Mouse (Mus musculus) embryo, embryonic 10.5 days (tissue): Measurements from ENCODE around the gene Med24.
"Not testable (repeated sequence)": the region's sequence is repeated elsewhere in the genome, so short reads cannot be mapped to it uniquely, and the experiment has no call there.

Experiments used
- DNase-seq: peaks from one replicate; pipeline ENCODE4 v3.0.0-alpha.2; 2015; ENCODE audit warnings: low spot score

Gene Med24

DNA sequence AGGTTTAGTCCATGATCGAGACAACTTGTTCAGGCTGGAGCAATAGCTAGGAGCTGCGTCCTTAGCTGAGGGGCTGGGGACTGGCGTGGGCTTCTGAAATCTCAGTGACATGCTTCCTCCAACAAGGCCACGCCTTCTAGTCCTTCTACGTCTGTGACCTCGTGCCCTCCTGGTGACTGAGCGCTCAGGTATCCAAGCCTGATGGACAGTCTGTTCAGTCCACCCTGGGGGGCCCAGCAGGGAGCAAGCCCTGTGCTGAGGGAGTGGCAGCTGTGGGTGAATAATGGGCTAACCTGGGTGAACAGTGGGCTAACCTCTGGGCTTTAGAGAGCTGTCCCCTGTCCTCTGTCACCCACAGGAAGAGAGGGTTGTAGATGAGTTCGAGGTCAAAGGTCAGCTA lies 41.2 kb downstream of the Med24 start:
- no peak for DNase-seq

DNA sequence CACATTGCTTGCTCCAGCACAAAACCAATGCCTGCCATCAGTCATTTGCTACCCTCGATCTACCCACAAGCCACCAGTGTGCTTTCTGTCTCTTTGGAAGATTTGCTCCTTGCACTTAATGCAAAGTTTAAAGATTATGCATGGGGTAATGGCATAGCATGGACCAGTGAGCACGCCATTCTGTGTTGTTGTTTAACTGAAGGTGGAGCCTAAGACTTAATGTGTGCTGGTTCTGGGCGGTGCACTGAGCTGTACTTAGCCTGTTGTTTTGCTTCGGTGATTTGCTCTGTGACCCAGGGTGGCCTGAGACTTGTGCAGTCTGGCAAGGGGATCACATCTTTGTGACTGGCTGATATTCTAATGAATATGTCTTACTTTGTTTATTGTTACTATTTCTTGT lies 42.3 kb downstream of the Med24 start:
- no peak for DNase-seq

DNA sequence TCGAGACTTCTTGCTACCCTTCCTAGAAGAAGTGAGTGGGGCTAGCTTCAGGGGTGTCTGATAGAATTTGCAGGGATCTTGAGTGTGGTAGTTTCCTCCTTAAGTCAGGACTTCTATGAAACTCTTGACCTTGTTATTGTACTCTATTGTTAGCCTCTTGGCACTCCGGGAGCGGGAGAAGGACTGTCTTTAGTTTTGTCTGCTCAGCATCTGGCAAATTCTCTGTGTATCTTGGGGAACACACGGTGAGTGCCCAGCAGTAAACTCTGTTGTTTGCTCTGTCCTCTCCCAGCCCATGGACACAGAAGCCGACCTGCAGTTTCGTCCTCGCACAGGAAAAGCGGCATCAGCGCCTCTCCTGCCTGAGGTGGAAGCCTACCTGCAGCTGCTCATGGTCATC lies 43.6 kb downstream of the Med24 start:
- DNase-seq = no peak

DNA sequence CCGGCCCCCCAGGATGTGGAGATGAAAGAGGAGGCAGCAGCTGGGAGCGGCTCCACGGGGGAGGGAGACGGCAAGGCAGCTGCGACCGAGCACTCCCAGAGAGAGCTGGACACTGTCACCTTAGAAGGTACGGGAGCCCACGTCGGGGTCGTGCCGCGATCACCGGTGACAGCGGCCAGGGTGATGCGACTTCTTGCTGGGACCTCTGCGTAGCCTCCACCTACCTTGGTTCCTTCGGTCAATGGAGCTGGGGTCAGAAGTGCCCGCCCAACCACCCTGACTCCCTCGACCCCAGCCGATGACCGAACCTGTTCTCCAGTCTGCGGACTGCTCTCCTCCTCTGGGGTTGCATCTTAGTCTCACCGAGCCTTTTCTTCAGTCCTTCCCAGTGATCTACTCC lies 46.4 kb downstream of the Med24 start:
- peak; percentile 15 for DNase-seq

DNA sequence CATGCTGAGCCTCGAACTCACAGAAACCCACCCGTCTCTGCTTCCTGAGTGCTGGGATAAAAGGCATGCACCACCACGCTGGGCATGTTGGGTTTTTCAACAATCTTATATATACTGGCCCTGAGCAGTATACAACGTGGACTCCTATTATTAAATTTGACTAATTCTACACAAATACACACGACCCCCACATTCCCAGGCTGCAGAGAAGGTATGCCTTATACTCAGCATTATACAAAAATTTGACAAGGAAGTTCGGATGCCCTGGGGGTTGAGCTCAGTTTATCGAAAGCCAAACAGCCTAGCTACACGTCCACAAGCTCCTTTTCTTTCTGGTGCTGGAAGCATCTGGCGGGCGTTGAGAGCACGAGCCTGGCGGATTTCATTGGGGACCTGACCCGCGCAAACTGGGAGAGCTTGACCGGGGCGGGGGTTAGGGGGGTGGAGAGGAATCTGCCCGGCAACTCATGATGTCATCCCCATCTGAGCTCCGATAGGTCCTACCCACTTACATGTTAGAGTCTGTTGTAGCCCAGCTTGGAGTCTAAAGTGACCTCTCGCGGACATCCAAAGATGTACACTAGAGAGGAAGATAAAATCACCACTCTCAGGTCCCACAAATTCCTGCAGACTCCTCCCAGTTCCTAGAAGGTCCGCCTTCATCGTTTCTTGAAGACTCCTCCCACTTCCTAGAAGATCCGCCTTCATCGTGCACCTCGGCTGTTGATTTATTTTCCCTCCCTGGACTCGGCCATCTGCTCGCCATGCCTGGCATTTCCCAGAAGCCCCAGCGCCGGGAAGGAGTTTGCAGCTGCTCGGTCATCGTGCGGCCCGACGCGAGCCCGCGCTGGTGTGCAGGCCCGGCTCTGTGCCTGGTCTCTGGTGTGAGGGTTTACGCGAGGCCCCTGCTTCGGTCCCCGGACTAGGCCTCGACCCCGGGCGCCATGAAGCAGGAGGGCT lies 47.2 kb downstream of the Med24 start, which contains the start of gene Psmd3:
Gene Psmd3, plus strand, starts transcription at position 769 of the 960 bp plus-strand sequence.
- peak; percentile 98 for DNase-seq

DNA sequence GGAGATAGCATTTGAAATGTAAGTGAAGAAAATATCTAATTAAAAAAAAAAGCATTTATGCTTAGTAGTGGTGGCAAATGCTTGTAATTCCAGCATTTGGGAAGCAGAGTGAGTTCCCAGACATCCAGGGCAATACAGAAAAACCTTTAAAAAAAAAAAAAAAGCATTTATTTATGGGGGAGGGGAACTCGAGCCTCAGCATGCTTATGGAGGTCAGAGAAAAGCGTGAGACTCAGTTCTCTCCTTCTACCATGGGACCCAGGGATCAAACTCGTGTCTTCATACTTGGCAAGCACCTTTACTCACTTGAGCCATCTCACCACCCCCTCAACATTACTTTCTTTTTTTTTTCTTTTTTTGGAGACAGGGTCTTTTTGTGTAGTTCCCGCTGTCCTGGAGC lies 48.0 kb downstream of the Med24 start:
- DNase-seq = no peak

DNA sequence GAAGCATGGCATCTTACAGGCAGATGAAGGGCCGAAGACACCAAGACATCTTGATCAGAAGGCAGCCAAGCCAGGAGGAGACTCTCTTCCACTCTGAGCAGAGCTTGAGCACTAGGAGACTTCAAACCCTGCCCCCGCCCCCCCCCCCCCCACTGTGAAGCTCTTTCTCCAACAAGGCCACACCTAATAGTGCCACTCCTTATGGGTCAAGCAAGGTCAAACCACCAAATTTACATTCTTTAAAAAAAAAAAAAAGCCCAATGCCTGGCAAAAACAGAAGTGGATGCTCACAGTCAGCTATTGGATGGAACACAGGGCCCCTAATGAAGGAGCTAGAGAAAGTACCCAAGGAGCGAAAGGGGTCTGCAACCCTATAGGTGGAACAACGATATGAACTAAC lies 48.6 kb downstream of the Med24 start:
- not testable (repeated sequence) for DNase-seq

DNA sequence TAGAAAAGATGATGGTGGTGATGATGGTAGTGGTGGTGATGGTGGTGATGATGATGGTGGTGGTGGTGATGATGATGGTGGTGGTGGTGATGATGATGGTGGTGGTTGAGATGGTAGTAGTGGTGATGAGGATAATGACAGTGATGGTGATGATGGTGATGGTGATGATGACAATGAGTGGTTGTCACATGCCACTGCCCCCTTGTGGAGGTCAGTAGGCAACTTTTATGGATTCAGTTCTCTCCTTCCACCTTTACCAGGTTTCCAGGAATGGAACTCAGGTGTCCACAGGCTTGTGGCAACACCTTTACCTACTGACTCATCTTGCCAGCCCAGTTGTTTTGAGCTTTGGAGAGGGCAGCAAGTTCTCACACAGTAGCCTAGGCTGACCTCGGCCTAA lies 49.2 kb downstream of the Med24 start:
- no peak for DNase-seq

DNA sequence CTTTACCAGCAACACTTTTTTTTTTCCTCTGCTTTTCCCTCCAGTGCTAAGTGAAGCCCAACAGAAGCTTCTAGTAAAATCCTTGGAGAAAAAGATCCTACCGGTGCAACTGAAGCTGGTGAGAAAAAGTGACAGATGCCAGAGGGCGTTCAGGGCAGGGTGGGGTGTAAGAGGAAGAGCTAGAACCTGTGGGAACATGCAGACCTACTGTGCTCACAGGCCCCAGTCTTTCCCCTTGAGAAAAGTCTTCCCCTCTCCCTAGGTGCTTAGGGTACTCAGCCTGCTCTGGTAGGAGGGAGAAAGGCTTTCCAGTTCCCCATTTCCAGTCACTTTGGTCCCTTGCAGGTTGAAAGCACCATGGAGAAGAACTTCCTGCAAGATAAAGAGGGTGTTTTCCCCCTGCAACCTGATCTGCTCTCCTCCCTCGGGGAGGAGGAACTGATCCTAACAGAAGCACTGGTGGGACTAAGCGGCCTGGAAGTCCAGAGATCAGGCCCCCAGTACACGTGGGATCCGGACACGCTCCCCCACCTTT lies 53.3 kb downstream of the Med24 start:
- no peak for DNase-seq

DNA sequence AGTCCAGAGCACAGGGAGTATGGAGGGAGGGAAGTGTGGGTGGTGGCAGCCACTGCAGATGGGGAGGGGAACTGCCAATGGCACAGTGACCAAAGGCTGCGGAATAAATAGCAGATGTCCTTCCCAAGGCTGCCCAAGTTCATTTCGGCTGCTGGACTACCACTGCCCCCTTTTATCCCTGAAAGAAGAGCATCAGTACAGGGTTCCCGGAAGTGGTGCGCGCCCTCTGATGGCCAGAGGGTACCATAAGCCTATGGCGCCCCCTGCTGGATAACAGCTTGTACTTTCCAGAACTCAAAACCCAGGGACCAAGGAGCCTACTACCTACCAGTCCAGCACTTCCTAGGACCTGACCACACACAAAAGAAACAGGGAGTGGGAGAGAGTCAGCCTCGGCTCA lies 56.1 kb downstream of the Med24 start:
- DNase-seq = peak; percentile 79

DNA sequence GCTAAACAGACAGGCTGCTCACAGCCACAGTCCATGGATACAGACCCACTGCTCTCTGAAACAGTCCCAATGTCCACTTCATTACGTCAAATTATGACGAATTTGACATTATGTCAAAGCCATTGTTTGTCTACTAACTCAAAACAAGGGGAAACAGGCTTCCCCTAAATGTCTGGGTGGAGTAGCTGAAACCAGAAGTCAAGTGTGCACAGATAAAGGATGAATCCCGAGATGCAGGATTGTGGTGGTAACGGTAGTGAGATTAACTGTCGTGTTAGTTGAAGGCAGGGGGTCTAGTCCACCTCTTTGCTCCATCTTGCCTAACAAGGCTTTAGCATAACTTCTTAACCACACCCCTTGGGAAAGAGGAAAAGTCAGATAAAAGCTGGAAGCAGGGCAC lies 56.8 kb downstream of the Med24 start:
- DNase-seq = no peak

DNA sequence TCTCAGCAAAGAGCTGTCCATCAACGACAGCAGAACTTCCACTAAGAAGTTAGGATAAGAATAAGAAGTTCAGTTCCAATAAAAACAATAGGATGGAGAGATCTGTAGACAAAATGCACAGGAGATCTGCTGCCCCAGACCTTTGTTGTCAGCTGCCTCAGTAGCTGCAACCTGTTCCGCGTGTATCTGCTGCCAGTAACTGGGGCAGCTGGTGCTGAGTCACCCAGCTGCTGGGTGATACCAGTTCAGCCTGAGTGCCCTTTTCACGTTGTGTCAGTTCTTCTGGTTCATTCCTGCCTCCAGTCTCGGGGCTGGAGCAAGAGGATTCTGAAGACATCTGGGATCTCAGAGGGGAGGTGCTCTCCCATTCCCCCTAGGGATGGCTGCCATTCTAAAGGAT lies 57.4 kb downstream of the Med24 start:
- DNase-seq = no peak

DNA sequence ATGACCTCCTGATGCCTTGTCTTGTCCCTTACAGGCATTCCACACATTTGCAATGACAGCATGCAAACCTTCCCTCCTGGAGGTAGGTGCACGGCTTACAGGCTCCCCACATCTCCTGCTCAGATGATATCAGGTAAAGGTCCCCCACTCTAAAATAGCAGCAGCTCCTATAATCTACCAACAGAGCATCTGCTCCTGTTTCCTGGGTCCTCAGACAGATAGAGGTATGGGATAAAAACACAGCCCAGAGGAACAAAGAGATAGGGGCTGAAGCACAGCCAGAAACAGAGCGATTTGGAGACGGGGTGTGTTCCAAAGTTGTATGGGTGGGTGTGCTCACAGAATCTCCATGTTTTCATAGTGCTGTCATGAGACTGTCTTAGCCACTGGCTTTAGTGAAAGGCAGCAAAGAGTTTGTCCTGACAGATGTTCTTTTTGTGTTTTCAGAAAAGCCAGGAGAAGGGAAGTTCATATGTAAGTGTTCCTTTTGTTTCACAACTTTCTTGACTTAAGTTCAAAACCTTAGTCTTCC lies 57.9 kb downstream of the Med24 start:
- DNase-seq = no peak

DNA sequence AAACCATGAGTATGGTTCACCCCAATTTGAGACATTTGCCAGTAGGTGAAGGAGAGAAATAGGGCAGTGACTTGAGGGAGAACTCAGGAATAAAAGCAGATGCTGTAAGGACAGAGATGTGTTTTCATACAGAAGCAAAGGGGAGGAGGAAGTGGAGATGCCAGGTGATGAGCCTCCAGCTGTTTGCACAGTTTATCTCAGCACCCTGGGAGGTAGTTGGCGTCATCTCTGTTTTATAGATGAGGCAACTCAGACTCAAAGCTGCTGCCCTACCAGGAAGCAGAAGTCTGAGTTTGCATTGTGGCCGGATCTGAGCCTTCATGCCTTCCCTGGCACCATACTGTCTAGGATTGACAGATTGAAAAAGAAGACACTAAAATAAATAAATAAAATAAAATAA lies 60.3 kb downstream of the Med24 start:
- no peak for DNase-seq

DNA sequence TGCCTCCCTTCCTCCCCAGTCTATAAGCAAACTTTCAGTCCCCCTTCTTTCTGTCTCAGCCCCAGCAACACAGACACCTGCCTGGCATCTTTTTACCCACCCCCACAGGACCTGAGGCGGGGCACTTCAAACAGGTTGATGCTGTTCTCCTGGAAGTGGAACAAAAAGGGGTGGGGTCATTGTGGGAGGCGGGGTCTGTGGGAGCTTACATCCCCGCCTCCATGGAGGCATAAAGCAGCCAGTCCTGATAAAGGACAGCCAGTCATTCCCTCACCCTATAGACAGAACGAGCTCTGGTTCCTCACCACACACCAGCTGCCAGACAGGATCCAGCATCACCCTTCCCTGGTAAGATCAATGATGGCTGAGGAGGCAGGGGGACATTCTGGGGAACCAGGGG lies 65.1 kb downstream of the Med24 start, which contains the start of gene Gsdma:
Gene Gsdma, plus strand, starts transcription at position 261 of the 400 bp plus-strand sequence.
- DNase-seq = no peak

DNA sequence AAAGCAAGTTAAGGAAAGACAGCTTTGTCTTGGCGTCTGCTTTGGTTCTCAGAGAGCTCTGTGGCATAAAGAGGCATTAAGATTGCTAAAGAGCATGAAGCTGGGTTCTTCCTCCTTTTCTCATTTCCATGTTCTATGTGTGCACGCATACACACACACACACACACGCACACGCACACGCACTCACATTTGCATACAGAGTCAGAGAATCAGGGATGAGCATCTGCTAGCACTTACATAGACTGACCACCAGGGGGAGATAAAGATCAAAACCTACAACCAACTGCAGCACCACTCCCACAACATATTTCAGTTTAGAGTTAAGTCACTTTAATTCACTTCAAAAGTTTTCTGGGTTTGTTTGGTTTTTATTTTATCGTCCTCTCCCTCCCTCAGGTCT lies 68.7 kb downstream of the Med24 start:
- peak; percentile 82 for DNase-seq

DNA sequence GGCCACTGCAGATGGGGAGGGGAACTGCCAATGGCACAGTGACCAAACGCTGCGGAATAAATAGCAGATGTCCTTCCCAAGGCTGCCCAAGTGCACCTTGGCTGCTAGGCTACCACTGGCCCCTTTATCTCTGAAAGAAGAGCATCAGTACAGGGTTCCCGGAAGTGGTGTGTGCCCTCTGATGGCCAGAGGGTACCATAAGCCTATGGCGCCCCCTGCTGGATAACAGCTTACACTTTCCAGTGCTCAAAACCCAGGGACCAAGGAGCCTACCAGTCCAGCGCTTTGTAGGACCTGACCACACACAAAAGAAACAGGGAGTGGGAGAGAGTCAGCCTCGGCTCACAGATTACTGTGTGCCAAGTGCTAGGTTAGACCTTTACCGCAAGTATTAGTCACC lies 74.2 kb downstream of the Med24 start:
- DNase-seq = peak; percentile 79
